Mouse (Mus musculus) C2C12 (cell line): ENCODE data around the gene Trp53i11. TPM values are rescaled to one million over a fixed set of nuclear protein-coding genes. Genes with fewer than 3 reads are reported as not detected.
A peak's percentile ranks its signal among the peaks of the same experiment; 100 is the strongest.

Source experiments
- H3K27me3 ChIP-seq: one replicate; pipeline ENCODE4 v1.6.1; 2011; ENCODE audit not compliant: control insufficient read depth, insufficient read depth, insufficient read length
- H3K36me3 ChIP-seq: one replicate; pipeline ENCODE4 v1.6.1; 2011; ENCODE audit not compliant: control insufficient read depth, insufficient read depth
- H3K4me3 ChIP-seq: one replicate; pipeline ENCODE4 v1.5.1; 2011; ENCODE audit warnings: mild to moderate bottlenecking, control low read depth; ENCODE audit not compliant: poor library complexity, insufficient read depth, severe bottlenecking
- H3K79me2 ChIP-seq: one replicate; pipeline ENCODE4 v1.6.1; 2011; ENCODE audit not compliant: control insufficient read depth, insufficient read depth
- H3K79me3 ChIP-seq: one replicate; pipeline ENCODE4 v1.6.1; 2011; ENCODE audit warnings: low read depth, control low read depth
- H3ac ChIP-seq: one replicate; pipeline ENCODE3; 2011; ENCODE audit warnings: low read depth; ENCODE audit not compliant: control insufficient read depth, insufficient read length
- CEBPB ChIP-seq: IDR thresholded peaks from one replicate; pipeline ENCODE4 v1.6.1; 2011; ENCODE audit warnings: low read depth, mild to moderate bottlenecking, control low read depth, moderate library complexity
- CTCF ChIP-seq: IDR thresholded peaks from one replicate; pipeline ENCODE4 v1.5.1; 2011; ENCODE audit not compliant: control insufficient read depth, insufficient read depth, insufficient read length
- FOSL1 ChIP-seq: IDR thresholded peaks from one replicate; pipeline ENCODE4 v1.8.0; 2011; ENCODE audit warnings: mild to moderate bottlenecking, low read length; ENCODE audit not compliant: poor library complexity, insufficient read depth, severe bottlenecking
- MAX ChIP-seq: IDR thresholded peaks from one replicate; pipeline ENCODE4 v1.6.1; 2011; ENCODE audit warnings: mild to moderate bottlenecking, control low read depth
- MYOD1 ChIP-seq: IDR thresholded peaks from one replicate; pipeline ENCODE4 v1.6.1; 2011; ENCODE audit warnings: low read depth; ENCODE audit not compliant: control insufficient read depth, insufficient read length
- MYOG ChIP-seq: IDR thresholded peaks from one replicate; pipeline ENCODE4 v1.6.1; 2011; ENCODE audit not compliant: control insufficient read depth, insufficient read length; ENCODE audit errors: extremely low read depth
- USF1 ChIP-seq: IDR thresholded peaks from one replicate; pipeline ENCODE4 v1.6.1; 2011; ENCODE audit warnings: low read depth, mild to moderate bottlenecking, control low read depth, moderate library complexity
- long read RNA-seq, 2 experiments: library from polyadenylated mRNA; unstranded; transcript quantifications; one replicate each; pipeline ENCODE4 v2.0.0; 2019 to 2020
- polyA plus RNA-seq: library from polyadenylated mRNA; unstranded; fragments of >200 nt; fragmentation: generic; extraction: Trizol; gene quantifications from one replicate; pipeline ENCODE4 v1.2.1, GENCODE M21; 2012; ENCODE audit warnings: missing spikeins

Trp53i11 gene
- 3.3 TPM for polyA plus RNA-seq
- long read RNA-seq, experiment 1, partial matches to known transcripts, result 0 of 1 reads
- long read RNA-seq, experiment 1, other reads (novel, unspliced or antisense), result 0 of 1 reads
- long read RNA-seq, experiment 2, transcript Trp53i11-202 (8 exons, 2,703 nt), result minor isoform, 6 of 33 reads
- long read RNA-seq, experiment 2, transcript Trp53i11-201 (8 exons, 2,654 nt), result major isoform, 12 of 33 reads
- long read RNA-seq, experiment 2, partial matches to known transcripts, result 1 of 33 reads
- long read RNA-seq, experiment 2, other reads (novel, unspliced or antisense), result 14 of 33 reads

DNA sequence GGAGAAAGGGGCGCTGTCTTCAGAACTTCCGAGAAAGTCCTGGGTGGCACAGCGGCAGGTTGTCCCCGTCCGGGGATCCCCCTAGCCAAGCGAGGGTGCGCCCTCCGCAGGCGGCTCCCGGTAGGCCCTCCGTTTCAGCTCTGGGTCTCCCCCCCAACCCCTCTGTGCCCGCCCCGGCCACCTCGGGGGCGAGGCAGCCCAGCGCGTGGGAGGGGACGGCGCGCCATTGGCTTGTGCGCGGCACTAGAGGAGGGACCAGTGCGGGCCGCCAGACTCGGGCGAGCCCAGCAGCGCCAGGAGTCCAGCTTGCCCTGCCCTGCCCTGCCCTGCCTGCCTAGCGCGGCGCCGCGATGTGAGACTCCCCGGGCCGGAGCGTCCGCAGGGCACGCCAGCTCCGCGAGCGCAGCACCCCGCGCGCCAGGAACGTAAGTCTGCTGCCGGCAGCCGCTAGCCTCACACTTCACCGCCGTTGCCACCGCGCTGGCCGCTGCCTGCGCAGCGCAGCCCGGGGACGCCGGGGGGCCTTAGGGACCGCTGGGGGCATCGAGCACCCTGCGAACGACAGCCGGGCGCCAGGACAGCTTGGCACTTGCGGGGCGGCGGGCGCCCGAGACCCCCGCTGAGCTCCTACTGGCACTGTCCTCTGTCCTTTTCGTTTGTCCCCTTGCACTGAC, at the start of gene Trp53i11:
Trp53i11 (plus strand) TSS at position 226 of the 674 bp plus-strand sequence.
- Histone ChIP-seq H3K4me3 (peak within 1 kb of the TSS; percentile 11), H3ac (peak within 1 kb of the TSS; percentile 62), H3K79me3 (no peaks in the 10 kb centered on the region), H3K36me3 (no peaks in the 10 kb centered on the region), H3K79me2 (no peaks in the 10 kb centered on the region), H3K27me3 (peaks cover 19% of the 10 kb centered on the region)
- TF ChIP-seq MYOG (no peak), CEBPB (no peak), FOSL1 (no peak), USF1 (no peak), MYOD1 (no peak), CTCF (no peak), MAX (no peak)

DNA sequence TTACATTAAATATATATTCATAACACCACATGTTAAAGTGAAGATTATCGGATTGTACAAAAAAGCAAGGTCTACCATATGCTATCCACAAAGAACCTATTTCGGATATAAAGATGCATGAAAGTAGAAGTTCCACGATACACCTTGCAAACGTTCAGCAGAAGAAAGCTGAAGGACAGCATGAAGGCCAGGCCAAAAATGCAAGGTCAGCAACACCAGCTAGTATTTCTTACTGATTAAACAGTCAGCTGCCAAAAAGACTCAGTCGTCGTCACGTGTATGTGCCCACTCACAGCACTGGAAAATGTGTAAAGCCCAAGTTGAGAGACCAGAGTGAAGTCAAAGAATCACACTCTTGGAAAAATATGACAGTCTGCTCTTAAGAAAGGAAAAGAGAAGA, 47.9 kb upstream of the Trp53i11 start:
- peaks cover 36% of the 10 kb centered on the region for H3K27me3 ChIP-seq
- no peaks in the 10 kb centered on the region for H3K36me3 ChIP-seq
- H3K79me2 ChIP-seq, result no peaks in the 10 kb centered on the region
- H3ac ChIP-seq, result no peak overlapping the region
- H3K4me3 ChIP-seq, result no peak overlapping the region
- no peaks in the 10 kb centered on the region for H3K79me3 ChIP-seq
- no peak for TF ChIP-seq MYOD1

DNA sequence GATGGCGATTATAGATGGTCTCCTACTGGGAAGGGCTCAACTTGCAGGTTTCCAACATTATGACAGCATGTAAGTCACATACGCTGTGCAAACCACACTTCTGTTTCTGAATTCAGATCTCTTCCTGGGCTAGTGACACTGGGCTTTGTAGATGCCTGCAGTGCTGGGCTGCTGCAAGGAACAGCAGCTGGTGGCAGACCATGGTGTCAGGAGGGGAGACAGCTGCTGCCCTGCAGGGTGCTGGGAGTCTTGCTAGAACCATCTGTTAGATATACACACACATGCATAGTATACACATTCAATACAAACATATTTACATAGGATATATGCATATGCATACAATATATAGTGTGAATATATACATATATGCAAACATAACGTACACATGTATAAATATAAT, 46.0 kb upstream of the Trp53i11 start:
- Histone ChIP-seq H3ac (no peak overlapping the region), H3K79me2 (no peaks in the 10 kb centered on the region), H3K4me3 (no peak overlapping the region), H3K27me3 (peaks cover 31% of the 10 kb centered on the region), H3K79me3 (no peaks in the 10 kb centered on the region), H3K36me3 (no peaks in the 10 kb centered on the region)
- TF ChIP-seq CTCF (no peak), USF1 (no peak), MYOG (no peak), FOSL1 (no peak), MAX (no peak), CEBPB (no peak), MYOD1 (no peak)

- Histone ChIP-seq H3K79me3 (no peaks in the 10 kb centered on the region), H3K27me3 (peaks cover 39% of the 10 kb centered on the region), H3K4me3 (no peak overlapping the region), H3K36me3 (no peaks in the 10 kb centered on the region), H3ac (no peak overlapping the region), H3K79me2 (no peaks in the 10 kb centered on the region)
- no peak for TF ChIP-seq MYOD1
Measured at GRCm38 (mm10) chr2:93142616-93143015, 44.7 kb upstream of the Trp53i11 start.

DNA sequence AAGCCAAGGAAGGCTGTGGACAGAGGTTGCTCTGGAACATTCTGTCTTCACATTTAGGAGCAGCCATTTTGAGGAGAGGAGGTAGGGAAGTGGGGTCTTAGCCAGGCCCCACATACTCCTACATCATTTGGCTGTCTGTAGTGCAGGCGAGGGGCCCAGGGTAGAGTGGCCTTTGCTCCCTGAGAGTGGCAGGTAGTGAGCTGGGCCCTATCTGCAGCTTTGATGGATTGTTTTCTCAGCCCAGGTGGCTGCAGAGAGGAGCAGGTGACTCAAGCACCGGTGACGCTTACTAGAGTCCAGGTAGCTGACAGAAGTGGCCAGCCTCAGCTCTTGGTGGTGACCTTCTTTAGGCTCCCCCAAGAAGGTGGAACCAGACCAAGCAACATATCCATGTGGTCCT, 43.2 kb upstream of the Trp53i11 start:
- Histone ChIP-seq H3ac (no peak overlapping the region), H3K36me3 (no peaks in the 10 kb centered on the region), H3K27me3 (peaks cover 53% of the 10 kb centered on the region), H3K79me2 (no peaks in the 10 kb centered on the region), H3K79me3 (no peaks in the 10 kb centered on the region), H3K4me3 (no peak overlapping the region)
- TF ChIP-seq USF1 (no peak), MYOD1 (no peak), FOSL1 (no peak), CTCF (no peak), MYOG (no peak), CEBPB (no peak), MAX (no peak)

DNA sequence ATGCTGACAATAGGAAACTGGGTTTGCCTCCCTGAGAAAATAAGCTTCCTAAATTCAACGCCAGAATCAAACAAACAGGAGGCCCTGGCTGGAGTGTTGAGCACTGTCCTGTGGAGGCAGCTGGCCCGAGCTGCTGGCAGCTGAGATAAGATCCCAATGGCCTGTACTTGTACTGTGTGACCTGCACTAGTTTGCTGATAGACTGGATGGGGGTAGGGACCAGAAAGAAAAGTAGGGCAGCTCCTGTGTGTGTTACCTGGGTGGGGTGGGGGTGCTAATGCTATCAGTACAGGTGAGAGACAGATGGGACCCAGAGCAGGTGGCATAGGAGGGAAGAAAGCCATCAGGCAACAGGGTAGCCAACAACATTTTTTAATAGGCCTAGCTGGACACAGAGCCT, 37.3 kb upstream of the Trp53i11 start:
- TF ChIP-seq USF1, result no peak
- no peak for TF ChIP-seq CEBPB
- Histone ChIP-seq H3K79me2 (no peaks in the 10 kb centered on the region), H3K4me3 (no peak overlapping the region), H3K79me3 (no peaks in the 10 kb centered on the region), H3K27me3 (peaks cover 65% of the 10 kb centered on the region), H3ac (no peak overlapping the region), H3K36me3 (no peaks in the 10 kb centered on the region)
